In genomic region chr9:119984536-119985011, GRCm38 (mm10) we compare ENCODE assay signal across 8 mouse cellular contexts. TPM values are rescaled to one million over a fixed set of nuclear protein-coding genes. Genes with fewer than 3 reads are reported as not detected.
A peak's percentile ranks its signal among the peaks of the same experiment; 100 is the strongest.
DNase-seq lines count a peak whose midpoint lies in the region; ATAC-seq and TF ChIP-seq lines count a peak whose summit lies in the region.

Csrnp1 (minus strand) TSS chr9:119984658.

- in situ Hi-C loops in ES-E14 (cut with MboI; ENCODE audit: low sequenced_read_pairs in 2 of 2, unreplicated experiment in 2 of 2), result no loop called here

- no peak for ATAC-seq in embryonic facial prominence, embryonic 12.5 days (ENCODE audit: insufficient number of reproducible peaks, insufficient read depth, low FRiP score, low TSS enrichment)
- ATAC-seq in hindbrain, embryonic 13.5 days (ENCODE audit: low FRiP score), result no peak
- peak; percentile 8; the same call in 1 of the 2 replicates for ATAC-seq in liver, embryonic 16.5 days (ENCODE audit: low read depth)
- no peak for ATAC-seq in stomach, embryonic 16.5 days (ENCODE audit: insufficient read depth, low FRiP score)
- no peak for ATAC-seq in megakaryocyte-erythroid progenitor cell, adult 5-6 weeks (replicated peaks; ENCODE audit: low FRiP score, low TSS enrichment, poor library complexity, severe bottlenecking)

- H3K27me3 ChIP-seq in embryonic facial prominence, embryonic 12.5 days, result no peaks in the 10 kb centered on the region
- peaks cover 34% of the 10 kb centered on the region for H3K27me3 ChIP-seq in hindbrain, embryonic 13.5 days
- peaks cover 17% of the 10 kb centered on the region for H3K27me3 ChIP-seq in liver, embryonic 16.5 days (ENCODE audit: control insufficient read depth, insufficient read depth, low read depth, low read length)
- no peaks in the 10 kb centered on the region for H3K27me3 ChIP-seq in stomach, embryonic 16.5 days (ENCODE audit: control insufficient read depth, insufficient read depth, low read length)

- H3K9ac ChIP-seq in ES-E14 (ENCODE audit: insufficient read depth, low read depth, low read length, poor library complexity, severe bottlenecking), result peak within 1 kb of the TSS; percentile 79
- peak within 1 kb of the TSS; percentile 69 for H3K9ac ChIP-seq in embryonic facial prominence, embryonic 12.5 days
- peak within 1 kb of the TSS; percentile 70 for H3K9ac ChIP-seq in hindbrain, embryonic 13.5 days
- H3K9ac ChIP-seq in liver, embryonic 16.5 days (ENCODE audit: low read depth, low read length), result peak within 1 kb of the TSS; percentile 66
- H3K9ac ChIP-seq in stomach, embryonic 16.5 days (ENCODE audit: low read length), result peak within 1 kb of the TSS; percentile 87

- H3K4me1 ChIP-seq in ES-E14 (ENCODE audit: control insufficient read depth in 2 of 2, insufficient read depth in 2 of 2, low read length in 2 of 2, poor library complexity in 1 of 2), result peaks cover 8 to 38% of the 10 kb centered on the region in 2 experiments
- H3K4me1 ChIP-seq in embryonic facial prominence, embryonic 12.5 days, result peaks cover 48% of the 10 kb centered on the region
- H3K4me1 ChIP-seq in hindbrain, embryonic 13.5 days (replicated peaks), result peaks cover 43% of the 10 kb centered on the region
- peaks cover 41% of the 10 kb centered on the region for H3K4me1 ChIP-seq in liver, embryonic 16.5 days (ENCODE audit: control insufficient read depth, low read depth, low read length)
- peaks cover 36% of the 10 kb centered on the region for H3K4me1 ChIP-seq in stomach, embryonic 16.5 days (ENCODE audit: control insufficient read depth, insufficient read depth, low read length)

- DNase-seq in gastrocnemius, postnatal 10 days, result peak; percentile 17
- DNase-seq in gastrocnemius, adult 8-10 months (ENCODE audit: low spot score in 2 of 2), result no peak
- peak; percentile 91 for DNase-seq in ES-E14 (ENCODE audit: low read depth, low spot score)

- peaks cover 2% of the 10 kb centered on the region for H3K36me3 ChIP-seq in ES-E14 (ENCODE audit: control insufficient read depth, insufficient read depth, low read length, poor library complexity, severe bottlenecking)
- H3K36me3 ChIP-seq in embryonic facial prominence, embryonic 12.5 days, result no peaks in the 10 kb centered on the region
- H3K36me3 ChIP-seq in hindbrain, embryonic 13.5 days, result no peaks in the 10 kb centered on the region
- no peaks in the 10 kb centered on the region for H3K36me3 ChIP-seq in liver, embryonic 16.5 days (ENCODE audit: control insufficient read depth, insufficient read depth)
- H3K36me3 ChIP-seq in stomach, embryonic 16.5 days (ENCODE audit: control insufficient read depth, insufficient read depth, low read length), result no peaks in the 10 kb centered on the region

- peak within 1 kb of the TSS; percentile 98 for H3K4me2 ChIP-seq in embryonic facial prominence, embryonic 12.5 days (replicated peaks)
- H3K4me2 ChIP-seq in hindbrain, embryonic 13.5 days, result peak within 1 kb of the TSS; percentile 89
- peak within 1 kb of the TSS; percentile 73 for H3K4me2 ChIP-seq in liver, embryonic 16.5 days (ENCODE audit: low read depth, low read length)
- H3K4me2 ChIP-seq in stomach, embryonic 16.5 days (ENCODE audit: low read depth, low read length), result peak within 1 kb of the TSS; percentile 87

- no peaks in the 10 kb centered on the region for H3K9me3 ChIP-seq in ES-E14 (ENCODE audit: control insufficient read depth, insufficient read depth, low read depth, low read length)
- no peaks in the 10 kb centered on the region for H3K9me3 ChIP-seq in embryonic facial prominence, embryonic 12.5 days
- H3K9me3 ChIP-seq in hindbrain, embryonic 13.5 days, result no peaks in the 10 kb centered on the region
- H3K9me3 ChIP-seq in liver, embryonic 16.5 days (replicated peaks; ENCODE audit: control insufficient read depth, low read length), result no peaks in the 10 kb centered on the region
- no peaks in the 10 kb centered on the region for H3K9me3 ChIP-seq in stomach, embryonic 16.5 days (replicated peaks; ENCODE audit: control insufficient read depth, low read length)

- 6% methylated on average over 14 of the region's 14 CpGs for WGBS in embryonic facial prominence, embryonic 12.5 days
- 5% methylated on average over 14 of the region's 14 CpGs for WGBS in hindbrain, embryonic 13.5 days
- WGBS in liver, embryonic 16.5 days (ENCODE audit: insufficient replicate concordance), result 15% methylated on average over 14 of the region's 14 CpGs
- WGBS in stomach, embryonic 16.5 days, result 14% methylated on average over 14 of the region's 14 CpGs

- peak within 1 kb of the TSS; percentile 90 for H3K27ac ChIP-seq in ES-E14 (ENCODE audit: insufficient read depth, low read depth, low read length, poor library complexity, severe bottlenecking)
- peak within 1 kb of the TSS; percentile 70 for H3K27ac ChIP-seq in embryonic facial prominence, embryonic 12.5 days
- 0 out of 2 replicates have a peak within 1 kb of the TSS, but pooled peaks have one; percentile 40 for H3K27ac ChIP-seq in hindbrain, embryonic 13.5 days
- peak within 1 kb of the TSS; percentile 72 for H3K27ac ChIP-seq in liver, embryonic 16.5 days (ENCODE audit: low read length)
- peak within 1 kb of the TSS; percentile 96 for H3K27ac ChIP-seq in stomach, embryonic 16.5 days (ENCODE audit: low read length)

- peak within 1 kb of the TSS; percentile 83 to 87 for H3K4me3 ChIP-seq in ES-E14 (ENCODE audit: insufficient read depth in 1 of 2, low read depth in 1 of 2, low read length in 2 of 2, poor library complexity in 1 of 2, severe bottlenecking in 1 of 2)
- H3K4me3 ChIP-seq in embryonic facial prominence, embryonic 12.5 days, result peak within 1 kb of the TSS; percentile 66
- peak within 1 kb of the TSS; percentile 59 for H3K4me3 ChIP-seq in hindbrain, embryonic 13.5 days
- peak within 1 kb of the TSS; percentile 67 for H3K4me3 ChIP-seq in liver, embryonic 16.5 days (ENCODE audit: low read depth, low read length)
- H3K4me3 ChIP-seq in stomach, embryonic 16.5 days (replicated peaks; ENCODE audit: low read length), result peak within 1 kb of the TSS; percentile 79

TF ChIP-seq in ES-E14, 5 proteins besides CTCF, POLR2A, EP300 and RAD21:
- 0 out of 2 replicates have a peak, but pooled peaks have one; percentile 38 for TF ChIP-seq HCFC1 (IDR thresholded peaks at IDR 0.05; ENCODE audit: borderline replicate concordance, insufficient read depth, low read length)
- 0 out of 2 replicates have a peak, but pooled peaks have one; percentile 13 for TF ChIP-seq MAFK (IDR thresholded peaks at IDR 0.05; ENCODE audit: insufficient read depth, low read depth, low read length)
- TF ChIP-seq ZC3H11A (IDR thresholded peaks at IDR 0.05; ENCODE audit: borderline replicate concordance, low read depth, low read length), result no peak

RNA-seq across cellular contexts. Expression of gene Csrnp1, which starts in this region (rescaled TPM):
- total RNA-seq in gastrocnemius, postnatal 10 days (2021), result 1 to 10 TPM; 2.6 to 3.4 TPM
- total RNA-seq in gastrocnemius, adult 8-10 months (2022), result 10 to 100 TPM in 1 of 4 experiments, 1 to 10 TPM in 3; 3.6 to 10.2 (median 5.9) TPM
- 40.6 and 57.8 TPM in 2 replicates for total RNA-seq in ES-E14 (2012; rRNA removed)
- 3.4 and 4.6 TPM in 2 replicates for polyA plus RNA-seq in embryonic facial prominence, embryonic 12.5 days (2016; fragmentation: Nextera tagmentation; extraction: Ambion mirVana)
- polyA plus RNA-seq in hindbrain, embryonic 13.5 days (2015; fragmentation: Nextera tagmentation; extraction: Ambion mirVana), result 1.2 and 1.7 TPM in 2 replicates
- polyA plus RNA-seq in liver, embryonic 16.5 days (2015; fragmentation: Nextera tagmentation; extraction: Ambion mirVana), result 2.5 and 3.3 TPM in 2 replicates
- polyA plus RNA-seq in stomach, embryonic 16.5 days (2015; fragmentation: Nextera tagmentation; extraction: Ambion mirVana), result 5.9 and 7.8 TPM in 2 replicates
- total RNA-seq in megakaryocyte-erythroid progenitor cell, adult 5-6 weeks (2014; fragmentation: Nextera tagmentation), result 1.6 and 3.1 TPM in 2 replicates
- 8.0 and 15.6 TPM in 2 replicates for total RNA-seq in megakaryocyte-erythroid progenitor cell, adult 5-6 weeks (2017)

Comparison
In these comparisons a context has a peak if more than half of its experiments do, and no peak if none do; other contexts are left out.
1. DNase-seq: peak in gastrocnemius, postnatal 10 days (single experiment) and ES-E14 (single experiment); none in gastrocnemius, adult 8-10 months (0 of 2).
2. H3K27ac ChIP-seq: peak in every context shown above with its lines; median percentile 96 in stomach, embryonic 16.5 days; 90 in ES-E14; 72 in liver, embryonic 16.5 days; 70 in embryonic facial prominence, embryonic 12.5 days; 40 in hindbrain, embryonic 13.5 days.
3. Peak in every context shown above with its lines, with median percentiles within 50 percentile points of each other: H3K4me3 ChIP-seq, H3K9ac ChIP-seq and H3K4me2 ChIP-seq.